Mouse (Mus musculus): ENCODE measurements at regions not wholly inside any gene's neighbourhood (a gene's known extent, or its start where the extent isn't known, plus 50 kb on each side); places are given as distances from the start of the nearest gene placed in this dataset.

- ATAC-seq (replicated peaks; ENCODE audit: low FRiP score, poor library complexity, severe bottlenecking): no peak
Measured at GRCm38 (mm10) chr10:37347661-37348060, 208.9 kb upstream of the Marcks start.

- ATAC-seq (replicated peaks; ENCODE audit: low FRiP score, poor library complexity, severe bottlenecking): no peak
Measured at GRCm38 (mm10) chr10:37342675-37343074, 204.0 kb upstream of the Marcks start.

GRCm38 (mm10) chr10:37339658-37340057 lies 200.9 kb upstream of the Marcks start:
- no peak for ATAC-seq (replicated peaks; ENCODE audit: low FRiP score, poor library complexity, severe bottlenecking)

- no peak for ATAC-seq (replicated peaks; ENCODE audit: low FRiP score, poor library complexity, severe bottlenecking)
Measured at GRCm38 (mm10) chr10:37338073-37338912, 199.6 kb upstream of the Marcks start.

- no peak for ATAC-seq (replicated peaks; ENCODE audit: low FRiP score, poor library complexity, severe bottlenecking)
Measured at GRCm38 (mm10) chr10:37337172-37337620, 198.5 kb upstream of the Marcks start.

- ATAC-seq (replicated peaks; ENCODE audit: low FRiP score, poor library complexity, severe bottlenecking): no peak
Measured at GRCm38 (mm10) chr10:37335148-37335547, 196.4 kb upstream of the Marcks start.

GRCm38 (mm10) chr10:37326168-37326534 lies 187.4 kb upstream of the Marcks start:
- no peak for ATAC-seq (replicated peaks; ENCODE audit: low FRiP score, poor library complexity, severe bottlenecking)

- ATAC-seq (replicated peaks; ENCODE audit: low FRiP score, poor library complexity, severe bottlenecking): no peak
Measured at GRCm38 (mm10) chr10:37325514-37326167, 186.9 kb upstream of the Marcks start.

- no peak for ATAC-seq (replicated peaks; ENCODE audit: low FRiP score, poor library complexity, severe bottlenecking)
Measured at GRCm38 (mm10) chr10:37323689-37324088, 185.0 kb upstream of the Marcks start.

- no peak for ATAC-seq (replicated peaks; ENCODE audit: low FRiP score, poor library complexity, severe bottlenecking)
Measured at GRCm38 (mm10) chr10:37322809-37323208, 184.1 kb upstream of the Marcks start.

- ATAC-seq (replicated peaks; ENCODE audit: low FRiP score, poor library complexity, severe bottlenecking): no peak
Measured at GRCm38 (mm10) chr10:37322310-37322709, 183.6 kb upstream of the Marcks start.

- no peak for ATAC-seq (replicated peaks; ENCODE audit: low FRiP score, poor library complexity, severe bottlenecking)
Measured at GRCm38 (mm10) chr10:37321171-37321570, 182.5 kb upstream of the Marcks start.

GRCm38 (mm10) chr10:37319746-37320430 lies 181.2 kb upstream of the Marcks start:
- no peak for ATAC-seq (replicated peaks; ENCODE audit: low FRiP score, poor library complexity, severe bottlenecking)

- no peak for ATAC-seq (replicated peaks; ENCODE audit: low FRiP score, poor library complexity, severe bottlenecking)
Measured at GRCm38 (mm10) chr10:37316701-37317100, 178.0 kb upstream of the Marcks start.

GRCm38 (mm10) chr10:37315804-37316203 lies 177.1 kb upstream of the Marcks start:
- no peak for ATAC-seq (replicated peaks; ENCODE audit: low FRiP score, poor library complexity, severe bottlenecking)

GRCm38 (mm10) chr10:37314746-37315430 lies 176.2 kb upstream of the Marcks start:
- no peak for ATAC-seq (replicated peaks; ENCODE audit: low FRiP score, poor library complexity, severe bottlenecking)

GRCm38 (mm10) chr10:37313461-37313860 lies 174.7 kb upstream of the Marcks start:
- ATAC-seq (replicated peaks; ENCODE audit: low FRiP score, poor library complexity, severe bottlenecking): no peak

- ATAC-seq (replicated peaks; ENCODE audit: low FRiP score, poor library complexity, severe bottlenecking): no peak
Measured at GRCm38 (mm10) chr10:37310266-37310945, 171.7 kb upstream of the Marcks start.

GRCm38 (mm10) chr10:37304656-37305055 lies 165.9 kb upstream of the Marcks start:
- no peak for ATAC-seq (replicated peaks; ENCODE audit: low FRiP score, poor library complexity, severe bottlenecking)

Measured in erythroblast, adult 5-6 weeks (primary cell).